In the genomic region with DNA sequence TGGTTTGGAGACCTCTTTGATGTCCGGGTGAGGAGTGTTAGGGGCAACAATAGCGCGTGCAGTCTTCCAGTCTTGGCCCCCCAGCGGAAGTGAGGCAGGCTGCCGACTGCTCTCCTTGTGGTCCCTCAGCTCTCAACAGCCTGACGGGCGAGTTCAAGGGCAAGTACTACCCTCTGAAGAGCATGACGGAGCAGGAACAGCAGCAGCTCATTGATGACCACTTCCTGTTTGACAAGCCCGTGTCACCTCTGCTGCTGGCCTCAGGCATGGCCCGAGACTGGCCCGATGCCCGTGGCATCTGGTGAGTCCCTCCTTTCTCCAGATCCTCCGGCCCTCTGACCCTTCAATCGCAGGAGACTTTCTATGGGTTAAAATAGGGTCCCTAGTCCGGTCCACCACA, we compare ENCODE assay signal across 16 mouse cellular contexts. TPM values are rescaled to one million over a fixed set of nuclear protein-coding genes. Genes with fewer than 3 reads are reported as not detected.
"Had no signal": no experiment of that assay in that cellular context is flagged by ENCODE, and none has a peak within 500 bp of the region (broad histone marks: within the 10 kb centered on the region; RNA-seq: fewer than 3 reads in every experiment).

No protein-coding gene starts in this region.

- H3K9ac ChIP-seq: liver, embryonic 12.5 days; lung, embryonic 14.5 days; neural tube, embryonic 15.5 days had no signal

- H3K9me3 ChIP-seq: neural tube, embryonic 15.5 days had no signal

- H3K4me3 ChIP-seq: layer of hippocampus, adult 2 months; liver, embryonic 12.5 days; midbrain, embryonic 10.5 days; neural tube, embryonic 15.5 days had no signal

- H3K36me3 ChIP-seq: liver, embryonic 12.5 days; midbrain, embryonic 10.5 days; neural tube, embryonic 15.5 days had no signal

- H3K4me2 ChIP-seq: liver, embryonic 12.5 days; lung, embryonic 14.5 days; neural tube, embryonic 15.5 days had no signal

- ATAC-seq: liver, embryonic 12.5 days had no signal

- DNase-seq: kidney, adult 11 months; kidney, postnatal 10 days; kidney, postnatal 4 days; left cerebral cortex, postnatal 4 days; lung, embryonic 14.5 days; lung, postnatal 10 days; midbrain, embryonic 14.5 days; right cerebral cortex, adult 18-20 months; right cerebral cortex, postnatal 25 days; thymus, postnatal 14 days had no signal

- H3K27ac ChIP-seq: layer of hippocampus, adult 2 months; liver, embryonic 12.5 days; macrophage; midbrain, embryonic 10.5 days; neural tube, embryonic 15.5 days; stomach, postnatal 0 days had no signal

RNA-seq across cellular contexts. Expression of a gene that starts 12.0 kb away (rescaled TPM):
- total RNA-seq: layer of hippocampus, adult 2 months; left cerebral cortex, postnatal 4 days had no signal
- polyA plus RNA-seq: macrophage; midbrain, embryonic 10.5 days; midbrain, embryonic 14.5 days had no signal

RNA-seq across cellular contexts. Expression of a gene that starts 12.7 kb away (rescaled TPM):
- polyA plus RNA-seq: macrophage had no signal

RNA-seq across cellular contexts. Expression of a gene that starts 46.5 kb away (rescaled TPM):
- polyA plus RNA-seq: macrophage had no signal
